Mouse (Mus musculus) neural tube, embryonic 13.5 days (tissue): ENCODE results near the gene Dmrt3. TPM values are rescaled to one million over a fixed set of nuclear protein-coding genes. Genes with fewer than 3 reads are reported as not detected.
A peak's percentile ranks its signal among the peaks of the same experiment; 100 is the strongest.

Source experiments
- ATAC-seq: fragments of 200-750 bp; cut with Nextera tagmentation; 2 replicates; pipeline ENCODE4 v1.8.0; 2017; ENCODE audit warnings: low read depth, mild to moderate bottlenecking, moderate TSS enrichment, moderate library complexity
- H3K27ac ChIP-seq: fragments of 300-500 bp; sonication (generic); replicated peaks from 2 replicates; pipeline ENCODE4 v1.5.1; 2015; ENCODE audit warnings: moderate library complexity, mild to moderate bottlenecking, inconsistent platforms
- H3K27me3 ChIP-seq: fragments of 300-500 bp; sonication (generic); 2 replicates; pipeline ENCODE4 v1.6.1; 2015; ENCODE audit warnings: mild to moderate bottlenecking, inconsistent platforms
- H3K36me3 ChIP-seq: fragments of 300-500 bp; sonication (generic); 2 replicates; pipeline ENCODE4 v1.6.1; 2015; ENCODE audit warnings: mild to moderate bottlenecking, inconsistent platforms
- H3K4me1 ChIP-seq: fragments of 300-500 bp; sonication (generic); replicated peaks from 2 replicates; pipeline ENCODE4 v1.6.1; 2015; ENCODE audit warnings: inconsistent platforms
- H3K4me2 ChIP-seq: fragments of 300-500 bp; sonication (generic); 2 replicates; pipeline ENCODE4 v1.6.1; 2015; ENCODE audit warnings: inconsistent platforms, mild to moderate bottlenecking, moderate library complexity
- H3K4me3 ChIP-seq: fragments of 300-500 bp; sonication (generic); 2 replicates; pipeline ENCODE4 v1.5.1; 2015; ENCODE audit warnings: mild to moderate bottlenecking, inconsistent platforms
- H3K9ac ChIP-seq: fragments of 300-500 bp; sonication (generic); 2 replicates; pipeline ENCODE4 v1.6.1; 2015; ENCODE audit warnings: moderate library complexity, mild to moderate bottlenecking, inconsistent platforms
- H3K9me3 ChIP-seq: fragments of 300-500 bp; sonication (generic); 2 replicates; pipeline ENCODE4 v1.6.1; 2016; ENCODE audit warnings: inconsistent platforms
- WGBS: fragments of 180-500 bp; shearing (Covaris S2); methylation state at CpG from one replicate; pipeline ENCODE4 v1.1.7; 2015; 5-methylcytosine and 5-hydroxymethylcytosine counted together
- polyA plus RNA-seq: library from polyadenylated mRNA; unstranded; fragments of >200 nt; fragmentation: Nextera tagmentation; extraction: Ambion mirVana; gene quantifications from 2 replicates; pipeline ENCODE4 v1.2.1, GENCODE M21; 2015

Dmrt3 gene
- polyA plus RNA-seq, 1 experiment from 2014 or later, result 2.7 TPM

GRCm38 (mm10) chr19:25608961-25609850 lies 895 bp upstream of the Dmrt3 start:
- Histone ChIP-seq H3K9me3 (no peaks in the 10 kb centered on the region), H3K4me1 (peaks cover 28% of the 10 kb centered on the region), H3K9ac (no peak overlapping the region), H3K4me2 (no peak overlapping the region), H3K27ac (no peak overlapping the region), H3K36me3 (no peaks in the 10 kb centered on the region), H3K4me3 (no peak overlapping the region), H3K27me3 (peaks cover 100% of the 10 kb centered on the region)
- under 1% methylated on average over 33 of the region's 33 CpGs for WGBS
- no peak for ATAC-seq

- peak overlapping the region; percentile 23 for H3K4me3 ChIP-seq
- peaks cover 22% of the 10 kb centered on the region for H3K4me1 ChIP-seq
- no peak overlapping the region; the same call in 1 of the 2 replicates for H3K27ac ChIP-seq
- no peaks in the 10 kb centered on the region for H3K9me3 ChIP-seq
- ATAC-seq, result peak; percentile 47; the same call in 1 of the 2 replicates
- H3K36me3 ChIP-seq, result no peaks in the 10 kb centered on the region
- peaks cover 100% of the 10 kb centered on the region for H3K27me3 ChIP-seq
- H3K9ac ChIP-seq, result no peak overlapping the region
- WGBS, result under 1% methylated on average over 52 of the region's 71 CpGs
- H3K4me2 ChIP-seq, result peak overlapping the region; percentile 41
Observed at GRCm38 (mm10) chr19:25610411-25611111, 460 bp downstream of the Dmrt3 start.

- WGBS, result under 1% methylated on average over 42 of the region's 42 CpGs
- no peaks in the 10 kb centered on the region for H3K9me3 ChIP-seq
- H3K4me1 ChIP-seq, result peaks cover 17% of the 10 kb centered on the region
- H3K9ac ChIP-seq, result no peak overlapping the region
- peaks cover 100% of the 10 kb centered on the region for H3K27me3 ChIP-seq
- H3K4me3 ChIP-seq, result peak overlapping the region; percentile 23
- no peak for ATAC-seq
- no peak overlapping the region; the same call in 1 of the 2 replicates for H3K27ac ChIP-seq
- H3K36me3 ChIP-seq, result no peaks in the 10 kb centered on the region
- peak overlapping the region; percentile 41 for H3K4me2 ChIP-seq
Observed at GRCm38 (mm10) chr19:25611116-25611515, 1.0 kb downstream of the Dmrt3 start.

- Histone ChIP-seq H3K9ac (no peak overlapping the region), H3K4me2 (no peak overlapping the region), H3K27me3 (peaks cover 100% of the 10 kb centered on the region), H3K4me3 (0 out of 2 replicates have a peak overlapping the region, but pooled peaks have one; percentile 1), H3K9me3 (no peaks in the 10 kb centered on the region), H3K36me3 (no peaks in the 10 kb centered on the region), H3K27ac (no peak overlapping the region), H3K4me1 (peaks cover 14% of the 10 kb centered on the region)
- WGBS, result 1% methylated on average over 16 of the region's 16 CpGs
- ATAC-seq, result no peak
Observed at GRCm38 (mm10) chr19:25611876-25612805, 2.0 kb downstream of the Dmrt3 start.

- no peak for ATAC-seq
- Histone ChIP-seq H3K4me2 (no peak overlapping the region), H3K4me3 (no peak overlapping the region), H3K9ac (no peak overlapping the region), H3K27ac (no peak overlapping the region), H3K27me3 (peaks cover 100% of the 10 kb centered on the region), H3K9me3 (no peaks in the 10 kb centered on the region), H3K36me3 (no peaks in the 10 kb centered on the region), H3K4me1 (peaks cover 14% of the 10 kb centered on the region)
- 1% methylated on average over 6 of the region's 6 CpGs for WGBS
Observed at GRCm38 (mm10) chr19:25612806-25613295, 2.8 kb downstream of the Dmrt3 start.

GRCm38 (mm10) chr19:25613476-25614300 lies 3.6 kb downstream of the Dmrt3 start:
- H3K27ac ChIP-seq, result no peak overlapping the region
- no peak overlapping the region for H3K4me3 ChIP-seq
- WGBS, result 5% methylated on average over 13 of the region's 13 CpGs
- peaks cover 14% of the 10 kb centered on the region for H3K4me1 ChIP-seq
- no peak overlapping the region for H3K4me2 ChIP-seq
- ATAC-seq, result no peak
- peaks cover 100% of the 10 kb centered on the region for H3K27me3 ChIP-seq
- no peak overlapping the region for H3K9ac ChIP-seq
- H3K36me3 ChIP-seq, result no peaks in the 10 kb centered on the region
- no peaks in the 10 kb centered on the region for H3K9me3 ChIP-seq

GRCm38 (mm10) chr19:25615889-25616288 lies 5.8 kb downstream of the Dmrt3 start:
- H3K4me2 ChIP-seq, result no peak overlapping the region

GRCm38 (mm10) chr19:25622291-25623251 lies 12.5 kb downstream of the Dmrt3 start:
- Histone ChIP-seq H3K4me1 (peaks cover 8% of the 10 kb centered on the region), H3K9ac (no peak overlapping the region), H3K27ac (no peak overlapping the region), H3K9me3 (no peaks in the 10 kb centered on the region), H3K4me2 (peak overlapping the region; percentile 48), H3K27me3 (peaks cover 93% of the 10 kb centered on the region), H3K36me3 (no peaks in the 10 kb centered on the region), H3K4me3 (peak overlapping the region; percentile 22)
- 31% methylated on average over 54 of the region's 54 CpGs for WGBS
- ATAC-seq, result peak; percentile 67

More at GRCm38 (mm10) chr19:25615889-25616288, 5.8 kb downstream of the Dmrt3 start:
- Histone ChIP-seq H3K27ac (no peak overlapping the region), H3K4me3 (no peak overlapping the region), H3K9ac (no peak overlapping the region), H3K27me3 (peaks cover 100% of the 10 kb centered on the region), H3K4me1 (peaks cover 3% of the 10 kb centered on the region), H3K9me3 (no peaks in the 10 kb centered on the region), H3K36me3 (no peaks in the 10 kb centered on the region)
- 14% methylated on average over 6 of the region's 6 CpGs for whole genome bisulfite sequencing
- no peak for ATAC-seq

- Histone ChIP-seq H3K36me3 (no peaks in the 10 kb centered on the region), H3K4me2 (no peak overlapping the region), H3K9me3 (no peaks in the 10 kb centered on the region), H3K9ac (no peak overlapping the region), H3K27ac (no peak overlapping the region), H3K4me3 (no peak overlapping the region), H3K4me1 (no peaks in the 10 kb centered on the region), H3K27me3 (peaks cover 68% of the 10 kb centered on the region)
- ATAC-seq, result peak; percentile 53; the same call in 1 of the 2 replicates
- WGBS, result 13% methylated on average over 9 of the region's 9 CpGs
Observed at GRCm38 (mm10) chr19:25628490-25628889, 18.4 kb downstream of the Dmrt3 start.

- no peak for ATAC-seq
- Histone ChIP-seq H3K9me3 (no peaks in the 10 kb centered on the region), H3K27ac (no peak overlapping the region), H3K4me1 (0 out of 2 replicates have a peak, but pooled peaks cover 4% of the 10 kb centered on the region), H3K36me3 (no peaks in the 10 kb centered on the region), H3K9ac (no peak overlapping the region), H3K4me3 (no peak overlapping the region), H3K27me3 (peaks cover 19% of the 10 kb centered on the region), H3K4me2 (peak overlapping the region; percentile 56; the same call in 1 of the 2 replicates)
- WGBS, result 88% methylated on average over 5 of the region's 5 CpGs
Observed at GRCm38 (mm10) chr19:25635119-25635518, 25.0 kb downstream of the Dmrt3 start.
